Mouse (Mus musculus) heart, adult 8-10 months (tissue): ENCODE measurements around the gene Tmco1. TPM values are rescaled to one million over a fixed set of nuclear protein-coding genes. Genes with fewer than 3 reads are reported as not detected.
"Not testable (repeated sequence)": the region's sequence is repeated elsewhere in the genome, so short reads cannot be mapped to it uniquely, and the experiment has no call there.

Source experiments
- DNase-seq: peaks from one replicate; pipeline ENCODE4 v3.0.0; 2022; ENCODE audit warnings: low spot score
- total RNA-seq, 4 experiments: library from RNA; stranded (reverse); gene quantifications; 2 replicates each; pipeline ENCODE4 v1.2.4; 2022

The Tmco1 gene
- total RNA-seq, 4 experiments from 2014 or later: 92.5 to 99.4 (median 98.8) TPM

DNA sequence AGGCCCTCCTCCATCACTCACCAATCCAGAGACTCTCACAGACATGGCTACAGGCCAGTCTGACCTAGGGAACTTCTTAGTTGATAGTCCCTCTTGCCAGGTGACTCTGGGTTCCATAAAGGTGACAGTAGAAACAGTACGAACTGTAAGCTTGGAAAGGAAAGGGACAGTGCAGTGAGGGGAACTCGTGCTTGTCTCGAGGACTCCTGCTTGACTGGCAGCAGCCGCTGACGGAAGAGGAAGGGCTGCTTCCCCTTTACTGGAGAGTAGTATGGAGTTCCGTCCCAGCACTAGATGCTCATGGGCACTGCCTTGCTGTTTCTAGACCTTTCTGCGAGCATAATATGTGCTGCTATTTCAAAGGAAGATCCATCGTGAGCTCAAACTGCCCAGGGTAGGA lies 22.9 kb downstream of the Tmco1 start:
- DNase-seq: no peak

DNA sequence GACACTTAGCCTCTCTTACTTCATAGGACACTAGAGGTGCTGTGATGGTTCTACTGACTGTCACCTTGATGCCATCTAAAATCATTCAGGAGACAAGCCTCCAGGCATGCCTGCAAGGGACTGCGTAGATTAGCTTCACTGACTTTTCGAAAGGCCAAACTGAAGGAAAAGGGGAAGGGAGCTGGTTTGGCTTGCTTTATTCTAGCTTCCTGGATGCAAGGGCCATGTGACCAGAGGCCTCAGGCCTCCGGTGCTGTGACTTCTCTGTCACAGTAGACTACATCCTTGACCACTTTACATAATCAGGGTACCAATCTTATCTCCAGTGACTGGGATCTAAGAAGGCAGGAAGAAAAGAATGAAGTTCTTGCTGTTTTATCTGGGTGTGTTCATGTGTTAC lies 28.2 kb downstream of the Tmco1 start:
- no peak for DNase-seq

DNA sequence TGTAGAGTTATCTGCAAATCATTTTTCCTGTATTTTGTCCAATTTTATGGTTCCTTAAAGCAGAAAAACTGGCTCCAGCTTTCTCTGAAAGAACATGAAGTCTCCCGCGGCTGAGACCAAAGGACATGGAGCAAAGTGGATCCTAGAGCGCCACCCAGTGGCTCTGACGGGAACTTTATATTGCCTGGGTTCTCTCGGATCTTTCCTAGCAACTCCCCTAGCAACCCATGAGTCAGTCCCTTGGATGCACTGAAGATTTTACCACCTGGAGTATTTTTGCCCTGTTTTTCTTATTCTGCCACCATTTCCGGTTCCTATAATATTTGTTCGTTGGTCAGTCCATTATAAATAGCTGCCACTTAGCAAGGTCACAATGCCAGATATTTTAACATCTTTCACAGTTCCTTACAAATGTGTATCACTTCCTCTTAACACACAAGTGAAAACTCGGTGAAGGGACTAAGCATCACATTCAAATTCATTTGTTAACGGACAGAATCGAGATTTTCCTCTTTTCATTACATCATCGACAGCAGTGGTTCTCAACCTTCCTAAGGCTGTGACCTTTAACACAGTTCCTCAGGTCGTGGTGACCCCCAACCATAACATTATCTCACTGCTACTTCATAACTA lies 29.4 kb downstream of the Tmco1 start:
- peak; percentile 79 for DNase-seq

DNA sequence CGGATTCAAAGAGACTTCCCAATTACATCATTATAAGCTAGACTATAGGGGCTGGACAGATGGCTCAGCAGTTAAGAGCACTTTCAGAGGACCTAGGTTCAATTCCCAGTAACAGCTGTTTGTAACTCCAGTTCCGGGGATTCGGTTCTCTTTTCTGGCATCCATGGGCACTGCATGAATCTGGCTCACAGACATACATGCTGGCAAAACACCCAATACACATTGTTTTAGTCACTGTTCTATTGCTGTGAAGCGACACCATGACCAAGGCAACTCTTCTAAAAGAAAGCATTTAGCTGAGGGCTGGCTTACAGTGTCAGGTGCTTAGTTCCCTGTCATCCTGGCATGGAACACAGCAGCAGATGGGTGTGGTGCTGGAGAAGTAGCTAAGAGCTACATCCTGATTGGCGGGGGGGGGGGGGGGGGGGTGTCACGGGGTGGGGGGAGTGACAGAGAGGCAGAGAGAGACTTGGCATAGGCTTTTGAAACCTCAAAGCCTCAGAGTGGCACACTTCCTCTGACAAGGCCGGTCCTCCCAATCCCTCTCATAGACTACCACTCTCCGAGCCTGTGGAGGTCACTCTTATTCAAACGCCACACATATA lies 31.1 kb downstream of the Tmco1 start:
- no peak for DNase-seq

DNA sequence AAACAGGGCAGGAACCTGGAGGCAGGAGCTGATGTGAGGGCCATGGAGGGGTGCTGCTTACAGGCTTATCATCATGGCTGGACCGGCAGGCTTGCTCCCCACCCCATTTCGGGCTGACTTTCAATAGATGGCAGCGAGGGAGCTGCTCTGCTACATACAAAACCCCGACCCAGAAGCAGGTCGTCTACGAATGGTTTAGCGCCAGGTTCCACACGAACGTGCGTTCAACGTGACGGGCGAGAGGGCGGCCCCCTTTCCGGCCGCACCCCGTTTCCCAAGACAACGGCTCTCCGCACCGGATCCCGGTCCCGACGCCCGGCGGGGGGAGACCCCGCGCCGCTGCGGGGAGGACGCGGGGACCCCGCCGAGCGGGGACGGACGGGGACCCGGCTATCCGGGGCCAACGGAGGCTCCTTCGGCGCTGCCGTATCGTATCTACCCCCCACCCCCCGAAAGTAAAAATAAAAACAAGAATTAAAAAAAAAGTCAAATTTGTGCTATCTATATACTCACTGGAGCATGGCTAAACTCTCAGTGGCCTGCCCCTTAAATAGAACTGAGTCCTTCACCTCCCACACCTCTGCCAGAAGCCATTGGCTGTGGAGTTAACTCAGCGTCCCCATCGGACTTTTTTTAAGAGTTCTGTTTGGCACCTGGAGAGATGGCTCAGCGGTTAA lies 32.1 kb downstream of the Tmco1 start:
- no peak for DNase-seq

DNA sequence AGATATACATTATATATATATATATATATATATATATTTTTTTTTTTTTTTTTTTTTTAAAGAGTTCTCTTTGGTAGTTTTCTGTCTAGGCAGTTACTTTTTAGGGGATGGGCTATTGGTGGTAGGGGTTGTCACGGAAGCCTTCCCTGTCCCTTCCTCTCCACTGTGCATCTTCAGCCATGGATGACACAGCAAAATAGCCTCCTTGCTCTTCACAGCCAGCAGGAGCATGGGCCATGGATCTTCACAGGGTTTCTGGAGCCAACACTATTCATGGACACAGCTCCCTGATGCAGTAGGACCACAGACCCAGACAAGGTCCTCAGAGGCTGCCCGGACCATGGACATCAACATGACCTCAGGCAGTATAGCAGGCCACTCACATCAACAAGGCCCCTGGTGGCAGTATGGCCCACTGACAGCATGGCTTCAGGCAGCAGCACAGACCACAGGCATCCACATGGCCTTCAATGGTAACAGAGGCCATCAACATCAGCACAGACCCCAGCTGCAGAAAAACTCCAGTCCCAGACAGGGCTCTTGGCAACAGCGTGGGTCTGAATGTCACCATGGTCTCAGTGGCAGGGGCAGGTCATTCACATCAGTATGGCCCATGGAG lies 32.8 kb downstream of the Tmco1 start:
- no peak for DNase-seq

DNA sequence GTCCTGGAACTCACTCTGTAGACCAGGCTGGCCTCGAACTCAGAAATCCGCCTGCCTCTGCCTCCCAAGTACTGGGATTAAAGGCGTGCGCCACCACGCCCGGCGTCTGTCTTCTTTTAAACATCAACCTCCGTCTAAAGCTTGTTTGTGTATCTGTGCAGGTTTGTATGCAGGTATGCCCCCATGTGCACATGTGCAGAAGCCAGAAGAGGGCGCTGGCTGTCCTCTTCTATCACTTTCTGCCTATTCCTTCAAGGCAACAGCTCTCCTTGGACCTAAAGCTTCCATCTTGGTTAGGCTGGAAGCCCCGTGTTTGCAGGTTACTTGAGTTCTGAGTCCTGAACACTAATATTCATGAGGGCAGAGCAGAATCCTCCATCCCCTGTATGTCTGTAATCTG lies 34.7 kb downstream of the Tmco1 start:
- no peak for DNase-seq

DNA sequence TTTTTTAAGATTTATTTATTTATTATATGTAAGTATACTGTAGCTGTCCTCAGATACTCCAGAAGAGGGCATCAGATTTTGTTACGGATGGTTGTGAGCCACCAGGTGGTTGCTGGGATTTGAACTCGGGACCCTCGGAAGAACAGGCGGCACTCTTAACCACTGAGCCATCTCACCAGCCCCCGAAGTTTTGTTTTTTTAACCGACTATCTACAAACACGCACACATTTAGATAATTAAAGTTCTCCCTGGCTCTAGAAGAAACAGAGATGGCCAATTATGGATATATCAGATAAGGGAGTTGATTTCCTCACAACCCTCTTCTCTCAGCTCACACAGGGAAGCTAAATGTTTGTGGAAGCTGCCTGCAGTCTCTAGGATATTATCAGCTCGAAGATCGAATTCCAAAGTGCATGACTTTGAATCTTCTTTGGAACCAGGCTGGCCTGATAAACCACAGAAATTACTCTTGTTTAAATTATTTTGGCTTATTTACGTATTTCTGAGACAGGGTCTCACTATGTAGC lies 37.9 kb downstream of the Tmco1 start:
- not testable (repeated sequence) for DNase-seq

DNA sequence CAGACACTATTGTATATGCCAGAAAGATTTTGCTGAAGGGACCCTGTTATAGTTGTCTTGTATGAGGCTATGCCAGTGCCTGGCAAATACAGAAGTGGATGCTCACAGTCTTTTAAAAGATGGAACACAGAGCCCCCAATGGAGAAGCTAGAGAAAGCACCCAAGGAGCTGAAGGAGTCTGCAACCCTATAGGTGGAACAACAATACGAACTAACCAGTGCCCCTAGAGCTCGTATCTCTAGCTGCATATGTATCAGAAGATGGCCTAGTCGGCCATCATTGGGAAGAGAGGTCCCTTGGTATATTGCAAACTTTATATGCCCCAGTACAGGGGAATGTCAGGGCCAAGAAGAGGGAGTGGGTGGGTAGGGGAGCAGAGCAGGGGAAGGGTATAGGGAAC lies 41.0 kb downstream of the Tmco1 start:
- not testable (repeated sequence) for DNase-seq

DNA sequence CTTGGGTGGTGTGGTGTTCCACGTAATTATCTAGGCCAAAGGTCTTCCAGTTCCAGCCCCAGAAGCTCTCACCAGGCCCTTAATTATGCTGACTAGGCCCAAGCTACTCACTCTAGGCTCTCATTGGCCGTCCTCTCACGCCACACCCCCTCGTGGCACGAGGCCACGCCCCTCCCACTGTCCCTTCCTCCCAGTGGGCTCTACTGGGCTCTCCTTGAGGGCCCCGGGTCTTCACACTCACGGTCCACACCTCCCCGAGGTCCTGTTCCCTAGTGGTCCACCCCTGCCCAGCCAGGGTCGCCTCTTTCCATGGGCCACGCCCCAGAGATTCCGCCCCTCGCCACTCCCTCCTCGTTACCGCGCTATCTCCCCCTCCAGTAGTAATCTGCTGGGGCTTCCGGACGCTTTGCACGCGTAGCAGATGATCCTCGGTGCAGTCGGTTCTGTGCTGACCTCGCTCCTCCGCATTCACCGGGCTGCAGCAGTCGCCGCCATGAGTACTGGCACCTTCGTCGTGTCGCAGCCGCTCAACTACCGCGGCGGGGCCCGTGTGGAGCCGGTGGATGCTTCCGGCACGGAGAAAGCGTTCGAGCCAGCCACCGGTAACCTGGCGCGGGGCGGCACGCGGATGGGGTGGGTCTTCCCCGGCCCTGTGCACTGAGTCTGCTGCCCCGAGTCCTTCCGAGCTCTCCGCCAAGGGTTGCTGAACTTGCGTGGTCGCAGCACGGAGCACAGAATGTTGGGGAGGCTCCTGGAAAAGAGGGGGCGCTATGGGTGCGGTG lies 41.8 kb downstream of the Tmco1 start, which contains the start of gene Aldh9a1:
Aldh9a1 (plus strand) TSS at position 177 of the 782 bp plus-strand sequence.
- peak; percentile 92 for DNase-seq

DNA sequence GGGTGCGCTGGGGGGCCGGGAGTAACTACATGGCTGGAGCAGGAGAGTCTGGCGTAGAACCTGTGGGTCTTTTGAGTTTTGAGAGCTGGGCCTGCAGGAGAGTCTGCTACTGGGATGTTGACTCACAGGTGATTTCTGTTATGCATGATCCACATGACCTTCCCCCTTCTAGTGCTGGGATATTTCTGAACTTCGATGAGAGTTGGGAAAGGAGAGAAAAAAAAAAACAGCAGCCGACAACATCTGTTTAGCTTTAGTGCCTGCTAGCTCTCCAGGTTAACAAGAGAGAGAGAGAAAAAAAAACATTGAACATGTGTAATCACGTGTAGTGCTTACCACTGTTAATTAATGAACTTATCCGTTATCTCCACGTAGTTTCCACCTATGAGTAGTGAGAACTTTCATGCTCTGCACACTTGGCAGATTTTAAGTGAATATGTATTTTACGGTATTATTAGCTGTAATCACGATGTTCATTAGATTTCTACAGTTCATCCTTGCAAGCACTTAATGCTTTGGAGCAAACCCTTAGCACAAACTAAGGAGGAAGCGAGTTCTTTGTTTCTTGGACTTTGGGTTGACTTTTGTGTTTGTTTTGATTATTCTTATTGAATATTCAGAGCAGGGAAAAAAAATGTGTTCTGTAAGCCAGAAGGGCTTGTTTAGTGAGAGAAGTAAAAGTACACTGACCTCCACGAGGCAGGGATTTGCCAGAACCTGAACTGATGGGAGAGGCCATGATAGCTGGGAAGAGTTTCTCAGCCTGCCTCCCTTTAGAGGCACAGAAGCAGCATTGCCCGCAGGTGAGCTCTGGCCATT lies 42.6 kb downstream of the Tmco1 start:
- no peak for DNase-seq

DNA sequence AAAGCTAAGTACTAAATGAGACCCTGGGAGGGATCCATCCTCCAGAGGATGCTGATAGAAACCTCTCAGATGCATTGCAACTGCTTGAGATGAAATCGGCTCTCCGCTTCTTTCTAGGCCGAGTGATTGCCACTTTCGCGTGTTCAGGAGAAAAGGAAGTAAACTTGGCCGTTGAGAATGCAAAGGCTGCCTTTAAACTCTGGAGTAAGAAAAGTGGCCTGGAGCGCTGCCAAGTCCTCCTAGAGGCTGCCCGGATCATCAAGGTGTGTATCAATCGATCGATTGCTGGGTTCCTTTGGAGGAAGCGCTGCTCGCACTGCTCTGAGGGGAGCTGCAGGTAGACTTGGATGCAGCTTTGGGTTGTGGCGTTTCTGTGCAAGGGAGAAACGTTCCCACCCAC lies 44.2 kb downstream of the Tmco1 start:
- no peak for DNase-seq

DNA sequence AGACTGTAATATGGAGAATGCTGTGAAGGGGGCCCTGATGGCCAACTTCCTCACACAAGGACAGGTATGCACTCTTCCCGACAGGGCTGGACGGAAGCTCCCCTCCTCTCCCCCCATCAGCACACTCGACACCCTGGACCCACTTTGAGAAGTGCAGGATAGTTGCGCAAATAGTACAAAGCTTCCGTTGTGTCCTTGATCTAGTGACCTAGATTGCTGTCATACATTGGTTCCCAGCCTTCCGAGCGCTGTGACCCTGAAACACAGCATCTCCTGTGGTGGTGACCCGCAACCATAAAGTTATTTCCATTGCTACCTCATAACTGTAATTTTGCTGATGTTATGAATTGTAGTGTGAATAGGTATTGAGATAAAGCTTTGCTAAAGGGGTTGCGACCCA lies 49.2 kb downstream of the Tmco1 start:
- no peak for DNase-seq

DNA sequence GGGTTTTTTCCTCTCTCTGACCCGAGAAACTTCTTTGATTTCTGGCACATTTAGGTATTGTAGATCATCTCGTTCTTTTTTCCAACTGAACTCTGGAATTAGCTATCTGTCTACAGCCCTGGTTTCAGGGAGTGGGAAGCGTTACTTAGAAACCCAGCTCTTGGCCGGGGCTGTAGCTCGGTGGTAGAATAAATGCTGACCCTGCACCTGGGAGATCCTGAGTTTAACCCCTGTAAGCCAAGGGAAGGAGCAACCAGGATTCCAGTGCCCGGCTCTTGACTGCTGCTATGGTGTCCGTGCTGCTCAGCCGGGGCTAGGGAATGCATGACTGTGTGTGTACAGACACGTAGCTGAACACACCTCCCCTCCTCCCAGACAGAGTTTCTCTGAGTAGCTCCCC lies 50.6 kb downstream of the Tmco1 start:
- DNase-seq: no peak

DNA sequence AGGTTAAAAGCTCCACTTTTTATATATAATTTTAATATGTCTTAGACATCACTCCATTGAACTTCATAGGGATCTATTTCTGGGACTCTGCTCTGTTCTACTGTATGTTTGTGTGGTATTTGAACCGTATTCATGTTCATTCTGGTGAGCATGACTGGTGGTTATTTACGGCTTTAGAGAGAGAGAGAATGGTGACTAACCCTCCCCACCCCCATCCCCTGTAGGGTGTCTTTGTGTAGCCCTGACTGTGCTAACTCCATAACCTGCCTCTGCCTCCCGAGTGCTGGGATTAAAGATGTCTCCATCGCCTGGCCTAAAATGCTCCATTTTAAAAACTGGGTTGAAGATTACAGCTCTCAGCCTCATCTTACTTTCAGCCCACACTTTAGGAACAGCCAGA lies 52.1 kb downstream of the Tmco1 start:
- no peak for DNase-seq

DNA sequence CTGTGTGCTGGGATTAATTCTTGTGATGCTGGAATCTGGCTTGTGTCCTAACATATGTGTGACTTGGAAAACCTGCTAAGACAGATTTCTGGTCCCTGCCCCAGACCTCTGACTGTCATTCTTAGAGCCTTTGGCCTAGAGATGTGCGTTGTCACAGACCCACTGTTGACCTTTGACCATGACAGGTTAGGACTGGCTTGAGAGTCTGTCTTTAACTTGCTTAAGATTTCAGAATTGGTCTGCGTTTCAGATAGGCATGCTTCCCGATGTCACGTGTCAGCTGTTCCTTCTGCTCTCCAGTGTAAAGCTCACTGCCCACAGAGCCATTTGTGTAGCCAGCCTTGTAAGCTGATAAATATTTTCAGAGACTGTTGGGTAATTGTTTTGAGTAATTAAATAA lies 54.6 kb downstream of the Tmco1 start:
- DNase-seq: no peak

DNA sequence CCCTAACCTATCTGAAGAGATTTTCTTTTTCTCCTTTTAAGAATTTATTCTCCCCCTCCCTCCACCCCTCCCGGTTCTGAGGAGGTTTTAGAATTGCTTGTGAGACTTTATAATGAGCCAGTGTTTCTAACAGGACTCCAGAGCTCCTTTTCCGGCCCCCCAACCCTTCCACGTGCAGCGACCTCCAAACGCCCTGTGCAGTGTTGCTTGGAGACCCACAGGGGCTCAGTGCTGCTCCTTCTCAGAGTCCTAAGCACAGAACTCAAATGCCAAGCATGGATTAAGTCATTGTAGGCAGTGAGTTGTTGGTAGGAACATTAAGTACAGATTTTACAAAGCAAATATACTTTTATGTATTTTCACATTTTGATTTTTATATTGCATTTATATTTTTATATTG lies 55.1 kb downstream of the Tmco1 start:
- no peak for DNase-seq

DNA sequence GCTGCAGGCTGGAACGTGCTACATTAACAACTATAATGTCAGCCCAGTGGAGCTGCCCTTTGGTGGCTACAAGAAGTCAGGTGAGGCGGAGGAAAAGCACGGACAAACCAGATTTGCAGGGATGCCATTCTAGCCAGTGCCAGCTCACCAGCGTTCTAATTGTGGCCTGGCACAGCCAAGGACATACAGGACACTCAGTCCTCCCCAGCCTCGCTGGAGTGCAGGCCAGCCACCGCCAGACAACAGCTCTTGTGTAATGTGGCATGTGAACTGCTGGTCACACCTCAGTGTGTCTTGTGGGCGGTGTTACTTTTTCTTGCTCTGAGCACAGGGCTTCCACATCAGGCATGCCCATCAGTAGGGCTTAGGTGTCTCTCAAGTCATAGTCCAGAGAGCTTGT lies 57.6 kb downstream of the Tmco1 start:
- DNase-seq: peak; percentile 54

DNA sequence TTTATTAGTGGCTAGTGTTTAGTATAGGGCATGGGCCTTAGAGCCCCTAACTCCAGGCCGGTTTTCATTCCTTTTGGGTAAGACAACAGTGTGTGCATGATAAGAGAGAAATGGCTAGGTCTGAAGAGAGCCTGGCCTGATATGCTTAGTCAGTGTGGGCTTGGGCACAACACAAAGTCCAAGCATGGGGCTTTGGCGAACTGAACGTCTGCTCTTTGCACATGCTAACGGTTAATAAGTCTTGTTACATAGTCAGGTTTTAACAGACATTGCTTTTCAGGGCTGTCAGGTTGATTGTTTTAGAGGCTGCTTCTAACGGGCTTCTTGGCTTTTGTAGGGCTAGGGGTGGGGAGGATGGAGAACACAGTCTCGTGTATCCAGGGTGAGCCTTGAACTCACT lies 58.4 kb downstream of the Tmco1 start:
- no peak for DNase-seq

DNA sequence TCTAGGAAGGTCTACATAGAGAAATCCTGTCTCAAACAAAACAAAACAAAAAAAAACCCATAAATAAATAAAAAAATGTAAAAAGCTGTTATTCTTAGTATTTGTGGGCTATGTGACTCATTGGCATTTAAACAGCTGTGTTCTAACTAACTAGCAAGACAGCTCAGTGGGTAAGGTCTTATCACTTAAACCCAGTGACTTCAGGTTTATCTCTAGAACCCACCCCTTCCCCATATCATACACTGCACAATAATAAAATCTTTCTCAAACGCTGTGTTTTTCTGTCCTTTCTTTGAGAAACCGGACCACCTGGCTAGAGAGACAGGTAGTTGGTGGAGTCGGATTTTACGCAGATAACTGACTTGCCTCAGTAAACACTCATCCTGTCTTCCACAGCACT lies 59.8 kb downstream of the Tmco1 start:
- DNase-seq: no peak

DNA sequence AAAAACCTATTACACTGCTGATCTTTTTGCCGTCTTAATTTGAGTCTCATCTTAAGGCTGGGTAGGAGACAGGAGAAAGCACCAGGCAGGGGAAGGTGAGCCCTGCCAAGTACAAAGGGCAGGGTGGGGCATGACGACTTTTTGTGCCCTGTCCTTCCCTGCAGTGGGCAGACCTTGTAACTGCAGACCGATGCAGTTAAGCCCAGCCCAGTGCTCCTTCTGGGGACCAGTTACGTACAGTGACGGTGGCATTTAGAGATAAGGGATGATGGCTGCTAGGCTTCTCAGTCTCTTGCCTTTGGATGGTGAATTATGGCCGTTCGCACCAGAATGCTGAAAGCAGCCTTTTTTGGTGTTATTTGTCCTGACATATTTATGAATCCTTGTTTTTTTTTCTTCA lies 60.3 kb downstream of the Tmco1 start:
- DNase-seq: no peak
